Mouse (Mus musculus) E14TG2a.4 (cell line): ENCODE results near the gene Atf2.
"Not testable (repeated sequence)": the region's sequence is repeated elsewhere in the genome, so short reads cannot be mapped to it uniquely, and the experiment has no call there.

Experiments
- H3K27me3 ChIP-seq: 2 replicates; pipeline ENCODE4 v1.6.1; 2014; ENCODE audit warnings: low read length, control low read depth; ENCODE audit not compliant: insufficient read depth
- H3K36me3 ChIP-seq: 2 replicates; pipeline ENCODE4 v1.6.1; 2014; ENCODE audit warnings: low read length, control low read depth; ENCODE audit not compliant: insufficient read depth
- H3K4me1 ChIP-seq: replicated peaks from 2 replicates; pipeline ENCODE4 v1.6.1; 2014; ENCODE audit warnings: low read depth, low read length, control low read depth
- H3K4me3 ChIP-seq: replicated peaks from 2 replicates; pipeline ENCODE4 v1.5.1; 2014; ENCODE audit warnings: mild to moderate bottlenecking, low read length
- H3K9me3 ChIP-seq: 2 replicates; pipeline ENCODE4 v1.6.1; 2014; ENCODE audit warnings: low read length, control low read depth
- CTCF ChIP-seq: conservative IDR thresholded peaks from 2 replicates; pipeline ENCODE4 v1.5.1; 2014; ENCODE audit warnings: low read length
- NANOG ChIP-seq: IDR thresholded peaks from 2 replicates; pipeline ENCODE4 v1.6.1; 2014; ENCODE audit warnings: borderline replicate concordance, low read length, mixed read lengths
- POU5F1 ChIP-seq: IDR thresholded peaks from 2 replicates; pipeline ENCODE4 v1.6.1; 2014; ENCODE audit warnings: low read length, borderline replicate concordance

Gene Atf2

DNA sequence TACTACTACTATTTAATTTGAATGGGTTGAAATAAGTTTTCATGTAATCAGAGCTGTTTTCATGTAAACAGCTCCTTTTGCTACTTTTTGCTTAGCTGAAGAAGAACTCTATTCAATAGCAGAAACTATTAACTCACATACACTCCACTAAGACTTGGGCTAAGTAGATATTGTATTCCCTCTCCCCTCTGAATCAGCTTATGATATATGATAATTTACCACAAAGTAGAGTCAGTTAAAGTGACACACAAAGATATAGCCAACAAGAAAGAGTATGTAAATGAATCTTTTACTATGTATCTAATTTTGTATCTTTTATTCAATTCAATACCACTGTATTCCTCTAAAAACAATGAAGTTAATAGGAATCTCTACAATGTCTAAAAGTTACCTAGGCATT lies 35.1 kb downstream of the Atf2 start:
- H3K9me3 ChIP-seq: no peaks in the 10 kb centered on the region
- TF ChIP-seq POU5F1 (no peak), NANOG (no peak), CTCF (no peak)
- no peaks in the 10 kb centered on the region for H3K27me3 ChIP-seq
- no peak overlapping the region for H3K4me3 ChIP-seq
- peaks cover 24% of the 10 kb centered on the region for H3K4me1 ChIP-seq
- H3K36me3 ChIP-seq: peaks cover 6% of the 10 kb centered on the region; the same call in 1 of the 2 replicates

DNA sequence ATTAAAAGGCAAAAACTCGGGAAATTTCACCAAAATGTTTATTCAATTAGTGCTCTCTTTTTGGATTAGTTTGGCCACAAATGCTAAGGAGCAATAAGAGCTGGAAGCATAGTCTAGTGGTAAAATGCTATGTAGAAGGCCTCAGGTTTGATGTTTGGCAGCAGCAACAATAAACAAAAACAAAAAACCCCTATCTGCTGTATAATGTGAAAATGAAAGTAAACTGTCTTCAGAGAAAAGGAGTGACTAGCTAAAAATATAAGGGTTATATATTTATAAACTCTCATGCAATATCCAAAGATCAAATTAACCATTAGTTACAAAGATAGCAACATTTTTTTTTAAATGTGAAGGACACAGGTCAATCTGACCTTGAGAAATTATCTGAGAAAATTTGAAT lies 36.2 kb downstream of the Atf2 start:
- Histone ChIP-seq H3K36me3 (0 out of 2 replicates have a peak, but pooled peaks cover 3% of the 10 kb centered on the region), H3K4me1 (peaks cover 21% of the 10 kb centered on the region), H3K4me3 (no peak overlapping the region), H3K27me3 (no peaks in the 10 kb centered on the region), H3K9me3 (no peaks in the 10 kb centered on the region)
- TF ChIP-seq NANOG (no peak), CTCF (no peak), POU5F1 (no peak)

DNA sequence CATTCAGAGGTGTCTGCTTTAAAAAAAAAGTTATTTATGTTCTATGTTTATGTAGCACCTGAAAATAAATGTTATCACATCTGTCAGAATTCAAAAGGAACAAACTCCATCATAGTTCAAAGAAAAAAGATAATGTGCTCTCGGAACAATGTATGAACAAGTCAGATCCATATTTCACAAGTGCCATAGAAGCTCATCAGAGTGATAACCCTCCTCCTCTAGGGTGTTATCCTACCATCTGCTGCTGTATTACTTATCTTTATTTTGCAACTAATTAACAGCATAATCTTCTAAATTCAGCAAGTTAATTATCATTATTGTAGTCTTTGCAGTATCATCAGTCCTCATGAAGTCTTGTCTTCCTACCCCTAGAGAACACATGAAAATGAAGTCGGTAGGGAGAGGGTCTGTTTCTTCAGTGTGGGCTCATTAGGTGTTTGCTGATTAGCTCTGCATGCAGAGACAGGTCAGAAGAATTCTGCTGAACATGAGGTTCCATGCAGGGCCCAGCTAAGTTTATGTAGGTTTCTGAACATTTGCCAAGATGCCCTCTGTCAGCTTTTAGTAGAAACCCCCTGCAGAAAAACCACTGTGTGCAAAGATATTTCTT lies 57.9 kb downstream of the Atf2 start:
- Histone ChIP-seq H3K27me3 (no peaks in the 10 kb centered on the region), H3K36me3 (peaks cover 41% of the 10 kb centered on the region), H3K4me3 (no peak overlapping the region), H3K4me1 (no peaks in the 10 kb centered on the region), H3K9me3 (no peaks in the 10 kb centered on the region)
- TF ChIP-seq POU5F1 (no peak), NANOG (no peak)

DNA sequence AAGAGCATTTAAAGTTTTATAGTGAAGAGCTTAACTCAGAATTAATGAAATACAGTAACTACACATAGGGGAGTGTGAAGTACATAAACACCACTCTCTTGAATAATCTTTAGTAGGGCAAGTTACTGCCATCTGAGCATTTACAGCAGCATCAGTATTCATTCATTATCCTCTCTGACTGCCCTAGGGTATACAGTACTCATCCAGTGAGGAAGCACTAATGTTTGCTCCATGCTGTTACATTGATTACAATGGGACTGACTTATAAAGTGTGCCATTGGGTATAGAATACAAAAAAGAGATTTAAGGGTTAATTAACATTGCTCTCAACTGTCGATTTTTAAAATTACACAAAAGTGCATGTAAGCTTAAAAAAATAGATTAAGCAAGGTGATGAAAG lies 59.2 kb downstream of the Atf2 start:
- H3K4me3 ChIP-seq: no peak overlapping the region
- H3K27me3 ChIP-seq: no peaks in the 10 kb centered on the region
- no peaks in the 10 kb centered on the region for H3K4me1 ChIP-seq
- TF ChIP-seq POU5F1: no peak
- no peak for TF ChIP-seq NANOG
- no peak for TF ChIP-seq CTCF
- H3K9me3 ChIP-seq: no peaks in the 10 kb centered on the region
- peaks cover 48% of the 10 kb centered on the region for H3K36me3 ChIP-seq

DNA sequence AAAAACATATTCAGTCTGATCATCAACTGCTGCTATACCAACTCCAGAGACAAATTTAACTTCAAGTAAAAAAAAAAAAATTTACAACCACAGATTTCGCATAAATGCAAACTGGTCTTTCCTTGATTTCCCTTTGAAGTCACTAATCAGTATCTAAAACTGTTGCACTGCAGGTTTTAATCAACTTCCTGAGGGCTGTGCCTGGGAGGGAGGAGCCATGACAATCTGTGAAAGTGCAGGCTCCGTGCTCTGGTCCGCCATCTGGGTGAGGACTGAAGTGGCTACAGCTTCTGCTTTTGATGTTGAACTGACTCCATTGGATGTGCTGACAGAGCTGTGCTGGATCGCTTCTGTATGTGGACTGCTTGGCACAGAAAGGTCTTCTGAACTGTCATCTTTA lies 73.7 kb downstream of the Atf2 start:
- Histone ChIP-seq H3K4me1 (peaks cover 8% of the 10 kb centered on the region), H3K27me3 (no peaks in the 10 kb centered on the region), H3K9me3 (no peaks in the 10 kb centered on the region), H3K4me3 (no peak overlapping the region), H3K36me3 (peaks cover 53% of the 10 kb centered on the region)
- no peak for TF ChIP-seq POU5F1
- no peak for TF ChIP-seq NANOG
- no peak for TF ChIP-seq CTCF

DNA sequence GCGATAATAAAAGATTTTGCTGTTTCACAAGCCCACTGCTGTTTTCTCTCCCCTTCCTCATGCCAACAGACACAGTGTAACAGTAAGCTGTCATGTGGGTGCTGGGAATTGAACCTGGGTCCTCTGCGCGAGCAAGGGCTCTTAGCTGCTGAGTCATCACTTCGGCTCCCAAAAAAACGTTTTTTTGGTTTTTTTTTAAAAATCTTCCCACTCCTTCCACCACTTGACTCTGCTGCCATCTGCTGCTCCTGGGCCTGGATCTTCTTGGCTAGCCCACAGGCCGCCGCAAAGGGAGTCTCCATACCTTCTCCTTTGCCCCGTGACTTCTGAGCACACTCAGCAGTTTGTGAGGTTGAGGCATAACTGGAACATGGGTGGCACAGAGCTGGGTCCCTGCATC lies 84.8 kb downstream of the Atf2 start:
- no peak overlapping the region for H3K4me3 ChIP-seq

DNA sequence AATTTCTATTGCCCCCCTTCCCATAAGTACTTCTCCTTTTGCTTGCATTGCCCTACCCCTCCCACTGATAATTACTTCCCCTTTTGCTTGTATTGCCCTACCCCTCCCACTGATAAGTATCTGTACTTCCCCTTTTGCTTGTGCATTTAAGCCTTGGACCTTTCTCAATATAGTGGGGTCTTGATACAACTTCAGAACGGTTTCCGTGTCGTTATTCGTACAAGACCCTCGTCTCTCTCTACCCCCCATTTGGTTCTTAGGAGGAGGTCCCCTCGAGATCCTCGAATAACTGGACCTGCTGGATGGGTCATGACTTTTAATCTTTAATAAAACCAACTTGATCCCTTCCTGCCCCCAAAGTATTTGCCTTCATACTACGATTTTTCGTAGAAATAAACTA lies 92.3 kb downstream of the Atf2 start:
- H3K4me3 ChIP-seq, H3K36me3 ChIP-seq, H3K9me3 ChIP-seq, H3K27me3 ChIP-seq: not testable (repeated sequence)
- H3K4me1 ChIP-seq: peaks cover 45% of the 10 kb centered on the region

More for the DNA sequence above, 84.8 kb downstream of the Atf2 start:
- no peaks in the 10 kb centered on the region for H3K36me3 ChIP-seq
- peaks cover 25% of the 10 kb centered on the region for H3K4me1 ChIP-seq
- H3K9me3 ChIP-seq: no peaks in the 10 kb centered on the region
- H3K27me3 ChIP-seq: no peaks in the 10 kb centered on the region
- TF ChIP-seq NANOG (no peak), CTCF (no peak), POU5F1 (no peak)

DNA sequence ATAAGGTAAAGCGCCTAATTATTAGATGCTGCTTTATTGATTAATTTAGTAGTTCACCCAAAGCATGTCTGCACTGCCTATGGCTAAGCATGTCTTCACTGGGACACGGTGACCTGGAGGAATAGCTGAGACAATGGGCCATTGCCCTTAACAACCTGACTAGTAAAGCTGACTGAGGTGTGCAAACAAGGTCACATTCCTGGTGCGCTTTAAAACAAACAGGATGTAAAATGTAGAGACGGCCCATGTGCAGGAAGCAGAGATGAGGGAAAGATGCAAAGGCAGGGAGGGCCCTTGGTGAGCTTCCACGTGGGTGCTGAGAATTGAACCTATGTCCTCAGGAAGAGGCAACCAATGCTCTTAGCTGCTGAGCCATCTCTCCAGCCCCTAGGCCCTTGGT lies 93.7 kb downstream of the Atf2 start:
- TF ChIP-seq NANOG (no peak), POU5F1 (no peak), CTCF (no peak)
- H3K36me3 ChIP-seq: no peaks in the 10 kb centered on the region
- H3K27me3 ChIP-seq: no peaks in the 10 kb centered on the region
- no peak overlapping the region for H3K4me3 ChIP-seq
- H3K9me3 ChIP-seq: no peaks in the 10 kb centered on the region
- H3K4me1 ChIP-seq: peaks cover 47% of the 10 kb centered on the region

DNA sequence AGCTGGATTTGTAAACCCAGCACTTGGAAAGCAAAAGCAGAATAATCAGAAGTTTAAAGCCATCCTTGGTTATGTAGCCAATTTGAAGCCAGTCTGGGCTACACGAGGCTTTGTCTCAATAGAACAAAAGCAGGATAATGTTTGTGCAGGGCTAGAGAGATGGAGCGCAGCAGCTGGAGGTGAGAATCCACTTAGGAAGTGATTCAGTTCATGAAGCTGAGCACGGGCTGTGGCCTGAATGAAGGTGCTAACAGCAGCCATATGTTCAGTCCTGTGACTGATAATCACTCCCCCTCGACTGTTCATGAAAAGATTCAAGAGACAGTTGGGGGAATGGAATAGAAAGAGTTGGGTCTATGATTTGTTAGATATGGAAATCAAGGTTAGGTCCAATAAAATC lies 94.3 kb downstream of the Atf2 start:
- Histone ChIP-seq H3K36me3 (no peaks in the 10 kb centered on the region), H3K4me1 (peaks cover 45% of the 10 kb centered on the region)
- no peak for TF ChIP-seq POU5F1
- TF ChIP-seq CTCF: no peak
- TF ChIP-seq NANOG: no peak

More for the DNA sequence above, 94.3 kb downstream of the Atf2 start:
- Histone ChIP-seq H3K27me3 (no peaks in the 10 kb centered on the region), H3K4me3 (no peak overlapping the region), H3K9me3 (no peaks in the 10 kb centered on the region)
